Mouse (Mus musculus) lung, adult 2 months (tissue): ENCODE data around the gene Gm49388.

Experiments used
- CTCF ChIP-seq: fragments of 200-500 bp; IDR thresholded peaks from 2 replicates; pipeline ENCODE4 v1.5.1; 2011; ENCODE audit warnings: mild to moderate bottlenecking, low read length, control low read depth; ENCODE audit not compliant: insufficient read depth
- POLR2A ChIP-seq: fragments of 200-500 bp; IDR thresholded peaks from 2 replicates; pipeline ENCODE4 v1.6.1; 2011; ENCODE audit warnings: low read depth, mild to moderate bottlenecking, control low read depth, low read length, borderline replicate concordance; ENCODE audit errors: extremely low read depth

GRCm38 (mm10) chr7:127772557-127772956 is 12.9 kb upstream of the Gm49388 start:
- no peak for TF ChIP-seq CTCF
- TF ChIP-seq POLR2A: no peak
